Mouse (Mus musculus) hindbrain, embryonic 14.5 days (tissue): ENCODE results near the gene Gins1. TPM values are rescaled to one million over a fixed set of nuclear protein-coding genes. Genes with fewer than 3 reads are reported as not detected.

Source experiments
- ATAC-seq: fragments of 200-750 bp; cut with Nextera tagmentation; 2 replicates; pipeline ENCODE4 v1.8.0; 2017; ENCODE audit warnings: moderate number of reproducible peaks, mild to moderate bottlenecking, moderate TSS enrichment, moderate library complexity; ENCODE audit not compliant: low FRiP score
- DNase-seq: peaks from one replicate; pipeline ENCODE4 v3.0.0-alpha.2; 2015; ENCODE audit warnings: low spot score
- H3K27ac ChIP-seq: fragments of 300-500 bp; sonication (generic); 2 replicates; pipeline ENCODE4 v1.5.1; 2014; ENCODE audit warnings: mild to moderate bottlenecking, moderate library complexity
- H3K27me3 ChIP-seq: fragments of 300-500 bp; sonication (generic); 2 replicates; pipeline ENCODE4 v1.6.1; 2014; ENCODE audit warnings: mild to moderate bottlenecking, low read length, mixed read lengths; ENCODE audit not compliant: control insufficient read depth, insufficient read depth
- H3K36me3 ChIP-seq: fragments of 300-500 bp; sonication (generic); replicated peaks from 2 replicates; pipeline ENCODE4 v1.6.1; 2014; ENCODE audit not compliant: control insufficient read depth, insufficient read depth
- H3K4me1 ChIP-seq: fragments of 300-500 bp; sonication (generic); replicated peaks from 2 replicates; pipeline ENCODE4 v1.6.1; 2014; ENCODE audit warnings: antibody characterized with exemption, low read length, mixed read lengths; ENCODE audit not compliant: control insufficient read depth, insufficient read depth
- H3K4me2 ChIP-seq: fragments of 300-500 bp; sonication (generic); replicated peaks from 2 replicates; pipeline ENCODE4 v1.6.1; 2014; ENCODE audit warnings: mild to moderate bottlenecking, moderate library complexity
- H3K4me3 ChIP-seq: fragments of 300-500 bp; sonication (generic); replicated peaks from 2 replicates; pipeline ENCODE4 v1.5.1; 2014; ENCODE audit warnings: mild to moderate bottlenecking, low read length
- H3K9ac ChIP-seq: fragments of 300-500 bp; sonication (generic); 2 replicates; pipeline ENCODE4 v1.6.1; 2014
- H3K9me3 ChIP-seq: fragments of 300-500 bp; sonication (generic); 2 replicates; pipeline ENCODE4 v1.6.1; 2016; ENCODE audit warnings: low read length; ENCODE audit not compliant: control insufficient read depth
- WGBS: fragments of 180-500 bp; shearing (Covaris S2); extraction: QIAGEN DNeasy Blood & Tissue Kit; methylation state at CpG from one replicate; pipeline ENCODE4 v1.1.7; 2014; 5-methylcytosine and 5-hydroxymethylcytosine counted together
- polyA plus RNA-seq: library from polyadenylated mRNA; unstranded; fragments of >200 nt; fragmentation: Nextera tagmentation; extraction: Ambion mirVana; gene quantifications from 2 replicates; pipeline ENCODE4 v1.2.1, GENCODE M21; 2014

Gins1 gene
- polyA plus RNA-seq, 1 experiment from 2014 or later: 17.5 TPM

DNA sequence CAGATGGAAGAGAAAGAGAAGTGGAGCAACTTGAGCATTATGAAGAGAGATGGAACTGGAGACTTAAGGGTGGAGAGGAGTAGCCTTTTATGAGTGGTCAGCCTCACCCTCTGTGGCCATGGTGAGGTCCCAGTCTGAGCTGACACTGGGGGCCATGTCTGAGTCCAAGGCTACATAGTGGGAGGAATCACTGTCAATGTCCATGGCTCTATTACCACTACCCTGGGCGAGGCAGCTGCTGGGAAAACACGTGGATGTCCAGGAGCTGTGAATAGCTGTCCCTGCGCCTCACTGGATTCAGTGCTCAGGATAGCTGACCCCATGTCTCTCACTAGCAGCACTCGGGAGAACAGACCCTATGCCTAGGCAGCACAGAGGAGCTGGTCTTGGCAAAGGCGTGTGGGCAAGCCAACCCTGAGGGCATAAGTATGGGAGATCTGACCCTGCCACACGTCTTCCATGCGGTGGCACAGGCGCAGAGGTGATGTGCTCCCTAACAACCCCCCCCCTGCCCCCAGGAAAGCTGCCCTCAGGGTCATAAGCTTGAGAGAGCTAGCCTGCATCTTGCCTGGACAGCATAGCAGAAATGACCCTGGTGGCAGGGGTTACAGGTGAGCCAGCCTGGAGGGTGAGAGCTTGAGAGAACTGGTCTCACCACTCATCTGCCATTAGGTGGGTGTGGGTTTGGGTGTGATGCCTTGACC lies 21.0 kb upstream of the Gins1 start:
- Histone ChIP-seq H3K9me3 (no peaks in the 10 kb centered on the region), H3K36me3 (no peaks in the 10 kb centered on the region), H3K9ac (no peak overlapping the region), H3K4me3 (no peak overlapping the region), H3K27ac (no peak overlapping the region), H3K4me2 (no peak overlapping the region), H3K4me1 (no peaks in the 10 kb centered on the region), H3K27me3 (no peaks in the 10 kb centered on the region)
- ATAC-seq (no peak), DNase-seq (no peak)
- 93% methylated on average over 8 of the region's 8 CpGs for WGBS

DNA sequence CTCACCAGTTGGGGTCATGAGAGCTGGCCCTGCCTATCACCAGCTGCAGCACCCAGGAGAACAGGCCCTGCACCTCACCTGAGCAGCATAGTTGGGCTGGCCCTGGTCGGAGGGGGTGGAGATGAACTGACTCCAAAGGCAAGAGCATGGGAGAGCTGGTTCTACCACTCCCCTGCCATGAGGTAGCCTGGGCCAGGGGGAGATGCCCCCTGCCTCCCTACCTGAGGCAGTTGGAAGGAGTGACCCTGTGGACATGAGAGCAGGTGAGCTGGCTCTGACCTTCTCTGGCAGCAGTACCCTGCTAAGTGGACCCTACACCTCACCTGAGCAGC lies 20.5 kb upstream of the Gins1 start:
- no peak overlapping the region for H3K27ac ChIP-seq
- no peak overlapping the region for H3K4me3 ChIP-seq
- ATAC-seq (no peak), DNase-seq (no peak)
- H3K36me3 ChIP-seq: no peaks in the 10 kb centered on the region
- no peak overlapping the region for H3K4me2 ChIP-seq
- H3K9ac ChIP-seq: no peak overlapping the region
- H3K4me1 ChIP-seq: no peaks in the 10 kb centered on the region
- H3K27me3 ChIP-seq: no peaks in the 10 kb centered on the region
- 85% methylated on average over 1 of the region's 1 CpGs for WGBS
- no peaks in the 10 kb centered on the region for H3K9me3 ChIP-seq

DNA sequence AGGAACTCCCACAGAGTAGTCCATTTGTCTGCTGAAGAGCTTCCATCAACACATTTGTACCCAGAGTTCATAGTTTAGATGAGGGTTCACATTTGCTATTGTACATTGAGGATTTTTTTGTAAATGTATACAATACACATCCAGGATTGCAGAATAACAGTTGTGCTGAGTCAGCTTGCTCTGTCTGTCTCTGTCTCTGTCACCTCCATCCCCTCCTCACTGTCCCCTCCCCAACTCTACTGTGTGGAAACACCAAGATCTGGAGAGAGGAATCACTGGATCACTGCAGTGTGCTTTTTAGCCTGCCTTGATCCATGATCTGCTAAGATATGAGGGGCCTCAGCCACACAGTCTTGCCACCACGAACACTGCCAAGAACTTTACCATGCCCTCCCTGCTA lies 19.4 kb upstream of the Gins1 start:
- WGBS: 88% methylated on average over 1 of the region's 1 CpGs
- no peak overlapping the region for H3K27ac ChIP-seq
- no peak overlapping the region for H3K9ac ChIP-seq
- H3K4me1 ChIP-seq: no peaks in the 10 kb centered on the region
- DNase-seq (no peak), ATAC-seq (no peak)
- H3K9me3 ChIP-seq: no peaks in the 10 kb centered on the region
- no peaks in the 10 kb centered on the region for H3K36me3 ChIP-seq
- no peaks in the 10 kb centered on the region for H3K27me3 ChIP-seq
- no peak overlapping the region for H3K4me3 ChIP-seq
- H3K4me2 ChIP-seq: no peak overlapping the region

DNA sequence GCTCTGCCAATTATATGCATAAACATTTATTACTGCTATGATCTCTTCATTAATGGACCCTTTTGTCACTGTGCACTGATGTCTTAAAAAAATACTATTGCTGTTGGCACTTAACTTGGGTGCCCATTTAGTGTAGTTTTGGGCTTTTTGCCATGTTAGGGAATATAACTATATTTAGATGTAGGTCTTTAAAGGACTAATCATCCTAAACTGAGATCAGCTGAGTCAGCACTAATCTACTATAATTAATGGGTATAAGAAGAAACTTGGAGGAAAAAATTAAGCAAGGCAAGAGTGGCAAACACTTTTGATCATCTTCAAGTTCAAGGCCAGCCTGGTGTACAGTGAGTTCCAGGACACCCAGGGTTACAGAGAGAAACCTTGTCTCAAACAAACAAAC lies 18.9 kb upstream of the Gins1 start:
- H3K27me3 ChIP-seq: no peaks in the 10 kb centered on the region
- no peak overlapping the region for H3K4me2 ChIP-seq
- DNase-seq: no peak

GRCm38 (mm10) chr2:150887370-150887769 lies 17.8 kb upstream of the Gins1 start:
- Histone ChIP-seq H3K4me1 (no peaks in the 10 kb centered on the region), H3K27me3 (no peaks in the 10 kb centered on the region), H3K4me2 (no peak overlapping the region), H3K9me3 (no peaks in the 10 kb centered on the region), H3K36me3 (no peaks in the 10 kb centered on the region), H3K4me3 (no peak overlapping the region), H3K9ac (no peak overlapping the region), H3K27ac (no peak overlapping the region)
- 85% methylated on average over 2 of the region's 2 CpGs for WGBS
- no peak for ATAC-seq
- no peak for DNase-seq

More for the DNA sequence above, 18.9 kb upstream of the Gins1 start:
- Histone ChIP-seq H3K4me1 (no peaks in the 10 kb centered on the region), H3K9me3 (no peaks in the 10 kb centered on the region), H3K36me3 (no peaks in the 10 kb centered on the region), H3K4me3 (no peak overlapping the region), H3K27ac (no peak overlapping the region), H3K9ac (no peak overlapping the region)
- no peak for ATAC-seq

DNA sequence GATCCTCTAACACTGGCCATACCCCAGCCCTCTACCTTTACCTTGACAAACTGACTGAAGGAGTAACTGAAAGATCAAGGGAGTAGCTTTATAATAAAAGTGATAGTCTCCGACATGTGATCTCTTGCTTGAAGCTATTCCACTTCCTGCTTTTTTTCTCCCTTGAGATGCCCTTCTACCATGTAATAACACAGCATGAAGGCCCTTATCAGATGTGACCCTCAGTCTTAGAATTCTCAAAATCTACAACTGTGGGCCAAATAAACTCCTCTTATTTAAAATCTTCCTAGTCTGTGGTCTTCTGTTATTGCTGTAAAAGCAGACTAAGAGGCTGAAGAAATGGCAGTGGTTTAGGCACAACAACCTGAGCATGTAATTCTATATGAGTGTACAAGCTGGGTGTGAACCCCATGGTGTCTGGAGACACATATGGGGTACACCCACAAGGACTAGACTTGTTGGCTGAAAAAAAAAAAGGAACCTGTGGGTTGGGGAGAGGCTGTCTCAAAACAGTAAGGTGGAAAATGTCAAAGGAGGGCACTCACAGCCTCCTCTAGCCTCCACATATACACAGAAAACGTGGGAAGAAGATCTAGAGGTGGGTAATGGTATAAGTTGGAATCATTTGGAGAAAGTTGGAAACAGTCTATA lies 10.5 kb upstream of the Gins1 start:
- Histone ChIP-seq H3K9me3 (no peaks in the 10 kb centered on the region), H3K9ac (no peak overlapping the region), H3K36me3 (no peaks in the 10 kb centered on the region), H3K4me2 (no peak overlapping the region), H3K27me3 (no peaks in the 10 kb centered on the region), H3K4me1 (no peaks in the 10 kb centered on the region), H3K4me3 (no peak overlapping the region), H3K27ac (no peak overlapping the region)
- 88% methylated on average over 2 of the region's 2 CpGs for WGBS
- no peak for ATAC-seq
- DNase-seq: no peak

- H3K36me3 ChIP-seq: no peaks in the 10 kb centered on the region
- H3K4me1 ChIP-seq: no peaks in the 10 kb centered on the region
- H3K27me3 ChIP-seq: no peaks in the 10 kb centered on the region
- DNase-seq: no peak
- no peak overlapping the region for H3K27ac ChIP-seq
- H3K9ac ChIP-seq: no peak overlapping the region
- no peak overlapping the region for H3K4me3 ChIP-seq
- no peaks in the 10 kb centered on the region for H3K9me3 ChIP-seq
- 82% methylated on average over 7 of the region's 7 CpGs for WGBS
- no peak overlapping the region for H3K4me2 ChIP-seq
- ATAC-seq: no peak
Measured at GRCm38 (mm10) chr2:150895691-150896252, 9.4 kb upstream of the Gins1 start.

- Histone ChIP-seq H3K27me3 (no peaks in the 10 kb centered on the region), H3K4me2 (no peak overlapping the region), H3K27ac (no peak overlapping the region), H3K9ac (no peak overlapping the region), H3K4me1 (peaks cover 19% of the 10 kb centered on the region), H3K9me3 (no peaks in the 10 kb centered on the region), H3K4me3 (no peak overlapping the region), H3K36me3 (no peaks in the 10 kb centered on the region)
- WGBS: 94% methylated on average over 6 of the region's 6 CpGs
- DNase-seq: no peak
- ATAC-seq: no peak
Measured at GRCm38 (mm10) chr2:150900341-150900740, 4.9 kb upstream of the Gins1 start.

DNA sequence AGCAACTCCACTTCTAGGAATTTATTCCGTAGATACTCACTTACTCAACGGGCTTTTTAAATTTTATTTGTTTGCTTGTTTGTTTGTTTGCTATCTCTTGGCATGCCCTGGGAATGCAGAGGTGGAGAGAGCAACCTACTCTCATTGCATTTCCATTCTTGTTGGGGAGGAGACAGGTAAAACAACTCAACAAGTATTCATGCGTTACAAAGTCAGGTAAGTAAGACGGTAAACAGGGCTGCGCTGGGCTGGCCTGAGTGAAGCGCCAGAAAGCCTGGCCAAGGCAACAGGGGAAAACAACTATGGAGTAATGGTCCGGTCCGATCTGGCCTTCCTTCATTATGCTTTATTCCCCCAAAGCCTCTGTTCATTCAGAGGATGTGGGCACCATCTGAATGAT lies 2.9 kb upstream of the Gins1 start:
- 79% methylated on average over 8 of the region's 8 CpGs for WGBS
- H3K27ac ChIP-seq: no peak overlapping the region
- no peaks in the 10 kb centered on the region for H3K36me3 ChIP-seq
- peak overlapping the region; percentile 9; the same call in 1 of the 2 replicates for H3K4me3 ChIP-seq
- peak overlapping the region; percentile 65 for H3K4me2 ChIP-seq
- no peak for ATAC-seq
- H3K27me3 ChIP-seq: no peaks in the 10 kb centered on the region
- H3K9me3 ChIP-seq: no peaks in the 10 kb centered on the region
- H3K9ac ChIP-seq: no peak overlapping the region
- H3K4me1 ChIP-seq: peaks cover 19% of the 10 kb centered on the region
- no peak for DNase-seq
